Mouse (Mus musculus) heart, adult 2 months (tissue): ENCODE measurements at regions not wholly inside any gene's neighbourhood (a gene's known extent, or its start where the extent isn't known, plus 50 kb on each side); places are given as distances from the start of the nearest gene placed in this dataset.

ENCODE experiments used
- DNase-seq, 2 experiments: peaks; one replicate each; pipeline ENCODE4 v3.0.0; 2021
- H3K27ac ChIP-seq: fragments of 200-600 bp; 2 replicates; pipeline ENCODE4 v1.8.1; 2022
- H3K27me3 ChIP-seq: fragments of 200-500 bp; 2 replicates; pipeline ENCODE4 v1.6.1; 2012; ENCODE audit warnings: mild to moderate bottlenecking, low read length, inconsistent platforms, mixed read lengths; ENCODE audit not compliant: control insufficient read depth, insufficient read depth
- H3K36me3 ChIP-seq: fragments of 200-500 bp; 2 replicates; pipeline ENCODE4 v1.6.1; 2012; ENCODE audit warnings: low read length, inconsistent platforms; ENCODE audit not compliant: control insufficient read depth, insufficient read depth
- H3K4me1 ChIP-seq: fragments of 200-500 bp; 2 replicates; pipeline ENCODE4 v1.6.1; 2011; ENCODE audit warnings: low read length; ENCODE audit not compliant: control insufficient read depth, insufficient read depth
- H3K4me3 ChIP-seq: fragments of 200-600 bp; 2 replicates; pipeline ENCODE4 v1.8.1; 2022
- H3K79me2 ChIP-seq: fragments of 200-500 bp; replicated peaks from 2 replicates; pipeline ENCODE4 v1.6.1; 2012; ENCODE audit warnings: mild to moderate bottlenecking, inconsistent platforms, low read length, moderate library complexity, mixed read lengths; ENCODE audit not compliant: control insufficient read depth, insufficient read depth
- H3K9ac ChIP-seq: fragments of 200-500 bp; 2 replicates; pipeline ENCODE4 v1.6.1; 2012; ENCODE audit warnings: low read depth, mild to moderate bottlenecking, control low read depth, inconsistent platforms, low read length, mixed read lengths
- CTCF ChIP-seq: fragments of 200-600 bp; IDR thresholded peaks from 2 replicates; pipeline ENCODE4 v1.8.1; 2022; ENCODE audit warnings: antibody characterized with exemption, mild to moderate bottlenecking, moderate library complexity
- EP300 ChIP-seq: fragments of 200-500 bp; IDR thresholded peaks from 2 replicates; pipeline ENCODE4 v1.6.1; 2011; ENCODE audit warnings: low read depth, low read length, control low read depth; ENCODE audit not compliant: insufficient read depth
- POLR2A ChIP-seq: fragments of 200-500 bp; IDR thresholded peaks from 2 replicates; pipeline ENCODE4 v1.6.1; 2011; ENCODE audit warnings: mild to moderate bottlenecking, low read depth, low read length, control low read depth; ENCODE audit not compliant: insufficient read depth
- WGBS: fragments of 180-500 bp; shearing (Covaris S2); methylation state at CpG from one replicate; pipeline ENCODE4 v1.1.7; 2018; 5-methylcytosine and 5-hydroxymethylcytosine counted together
- intact Hi-C: fragments of 180-260 bp; cut with DNase I; formaldehyde crosslinking; loops from one replicate; pipeline ENCODE4 v1.15.1; 2025

DNA sequence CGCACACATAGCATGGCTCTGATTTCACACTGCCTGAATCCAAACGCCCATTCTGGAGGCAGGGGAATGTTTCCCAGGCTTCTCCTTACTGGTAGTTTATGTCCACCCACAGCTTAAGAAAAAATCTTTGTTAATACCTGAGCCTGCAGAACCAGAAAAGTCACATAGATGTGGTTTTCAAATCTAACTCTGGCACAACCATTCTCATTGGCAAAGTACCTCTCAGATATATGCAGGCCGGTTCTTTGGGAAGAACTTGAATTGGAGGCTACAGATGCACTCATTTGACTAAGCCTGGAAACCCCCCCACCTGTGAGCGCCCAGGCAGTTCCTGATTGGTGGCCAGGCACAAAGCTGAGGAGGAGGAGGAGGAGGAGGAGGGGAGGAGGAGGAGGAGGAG lies 179.8 kb upstream of the Arid2 start:
- no peaks in the 10 kb centered on the region for H3K36me3 ChIP-seq
- no peak overlapping the region for H3K9ac ChIP-seq
- H3K27ac ChIP-seq, result no peak overlapping the region
- H3K4me3 ChIP-seq, result no peak overlapping the region
- H3K79me2 ChIP-seq, result no peaks in the 10 kb centered on the region
- no peak for DNase-seq
- 78% methylated on average over 4 of the region's 4 CpGs for WGBS
- H3K27me3 ChIP-seq, result no peaks in the 10 kb centered on the region
- peaks cover 6% of the 10 kb centered on the region for H3K4me1 ChIP-seq
- no peak for TF ChIP-seq CTCF
- no peak for TF ChIP-seq POLR2A
- no peak for TF ChIP-seq EP300
- intact Hi-C loops, result no loop called here

DNA sequence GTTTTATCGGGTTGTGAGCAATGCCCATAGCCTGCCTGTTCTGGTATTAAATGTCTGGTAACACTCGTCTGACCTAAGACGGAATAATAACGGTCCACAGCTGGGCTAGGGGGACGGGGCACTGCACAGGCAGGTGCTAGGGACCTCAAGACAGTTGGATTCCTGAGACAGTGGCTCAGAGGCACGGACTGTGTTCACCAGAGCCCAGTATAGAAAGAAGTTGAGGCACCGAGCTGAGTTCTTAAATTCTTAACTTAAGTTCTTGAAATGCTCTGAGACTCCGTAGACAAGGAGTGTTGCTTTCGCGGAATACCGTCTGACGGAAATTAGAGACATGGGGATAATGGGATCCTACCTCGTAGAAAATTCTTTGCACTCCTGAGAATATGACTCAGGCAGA lies 174.2 kb upstream of the Arid2 start:
- Histone ChIP-seq H3K79me2 (no peaks in the 10 kb centered on the region), H3K4me3 (no peak overlapping the region), H3K27me3 (no peaks in the 10 kb centered on the region), H3K9ac (no peak overlapping the region), H3K27ac (no peak overlapping the region), H3K4me1 (no peaks in the 10 kb centered on the region), H3K36me3 (no peaks in the 10 kb centered on the region)
- intact Hi-C loops, result no loop called here
- TF ChIP-seq CTCF, result no peak
- TF ChIP-seq POLR2A, result no peak
- TF ChIP-seq EP300, result no peak
- WGBS, result 92% methylated on average over 13 of the region's 13 CpGs
- DNase-seq, result no peak

DNA sequence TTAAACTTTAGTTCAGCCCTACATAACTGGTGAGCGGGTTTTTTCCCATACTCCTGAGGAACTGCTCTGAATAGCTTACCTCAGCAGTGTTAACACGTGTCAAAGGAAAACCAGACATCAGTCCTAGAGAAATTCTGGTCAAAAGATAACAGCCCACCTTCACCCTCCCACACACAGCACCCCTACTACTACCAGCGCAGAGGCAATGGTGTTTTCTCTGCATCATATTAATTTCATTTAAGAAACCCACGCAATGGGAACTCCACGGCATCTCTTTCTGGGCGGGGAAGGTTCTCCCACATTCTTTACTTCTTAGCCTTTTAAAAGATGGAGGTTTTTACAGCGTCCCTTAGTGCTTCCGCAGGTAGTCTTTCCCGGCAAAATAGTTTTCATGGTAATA lies 172.7 kb upstream of the Arid2 start:
- H3K36me3 ChIP-seq, result no peaks in the 10 kb centered on the region
- no peaks in the 10 kb centered on the region for H3K27me3 ChIP-seq
- H3K9ac ChIP-seq, result no peak overlapping the region
- DNase-seq, result no peak
- H3K79me2 ChIP-seq, result no peaks in the 10 kb centered on the region
- H3K27ac ChIP-seq, result no peak overlapping the region
- WGBS, result 52% methylated on average over 9 of the region's 9 CpGs
- no peak for TF ChIP-seq EP300
- TF ChIP-seq CTCF, result no peak
- TF ChIP-seq POLR2A, result no peak
- H3K4me1 ChIP-seq, result no peaks in the 10 kb centered on the region
- H3K4me3 ChIP-seq, result no peak overlapping the region
- intact Hi-C loops, result no loop called here

DNA sequence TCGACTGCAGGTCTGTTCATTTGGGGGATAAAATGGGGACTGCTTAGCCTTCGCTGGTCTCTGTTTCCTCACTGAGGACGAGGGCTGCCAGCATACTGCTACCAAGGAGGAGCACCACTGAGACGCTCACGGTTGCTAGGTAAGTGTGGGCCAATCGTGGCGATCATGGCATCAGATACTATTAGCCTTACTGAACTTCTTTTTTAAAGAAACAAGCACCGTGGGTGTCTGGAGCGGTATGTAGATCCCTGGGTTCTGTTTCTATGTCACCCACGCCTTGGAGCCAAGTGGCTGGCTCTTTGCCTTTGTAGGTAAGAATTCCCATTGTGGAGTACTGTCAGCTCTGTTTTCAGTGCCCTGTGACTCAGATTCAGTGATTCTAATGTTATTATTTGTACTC lies 172.1 kb upstream of the Arid2 start:
- Histone ChIP-seq H3K36me3 (no peaks in the 10 kb centered on the region), H3K27me3 (no peaks in the 10 kb centered on the region), H3K4me1 (no peaks in the 10 kb centered on the region), H3K4me3 (no peak overlapping the region), H3K9ac (no peak overlapping the region), H3K79me2 (no peaks in the 10 kb centered on the region), H3K27ac (no peak overlapping the region)
- TF ChIP-seq CTCF (no peak), POLR2A (no peak), EP300 (no peak)
- DNase-seq, result no peak
- intact Hi-C loops, result no loop called here
- WGBS, result 43% methylated on average over 10 of the region's 10 CpGs

DNA sequence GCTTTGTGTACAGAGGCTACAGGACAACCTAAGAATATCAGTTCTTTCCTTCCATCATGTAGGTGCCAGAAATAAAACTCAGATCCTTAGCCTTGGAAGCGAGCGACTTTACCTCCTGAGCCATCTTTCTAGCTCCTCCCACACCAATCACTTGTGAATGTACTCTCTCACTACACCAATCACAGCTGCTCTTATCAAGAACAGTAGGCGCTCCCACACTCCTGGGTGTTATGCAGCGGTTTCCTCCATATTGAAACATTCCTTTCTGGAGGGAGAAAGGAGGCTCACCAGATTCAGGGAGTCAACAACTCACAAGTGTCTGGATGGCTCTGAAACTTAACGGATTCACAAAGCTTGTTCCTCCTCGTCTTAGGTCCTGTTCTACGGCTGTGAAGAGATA lies 168.1 kb upstream of the Arid2 start:
- Histone ChIP-seq H3K27ac (no peak overlapping the region), H3K27me3 (no peaks in the 10 kb centered on the region), H3K4me1 (no peaks in the 10 kb centered on the region), H3K4me3 (no peak overlapping the region), H3K36me3 (no peaks in the 10 kb centered on the region), H3K79me2 (no peaks in the 10 kb centered on the region), H3K9ac (no peak overlapping the region)
- TF ChIP-seq POLR2A (no peak), EP300 (no peak), CTCF (no peak)
- DNase-seq, result no peak
- 85% methylated on average over 7 of the region's 7 CpGs for WGBS
- intact Hi-C loops, result no loop called here

GRCm38 (mm10) chr15:96124397-96124796 lies 162.9 kb upstream of the Arid2 start:
- H3K4me1 ChIP-seq, result no peaks in the 10 kb centered on the region
- no peaks in the 10 kb centered on the region for H3K27me3 ChIP-seq
- no peak overlapping the region for H3K27ac ChIP-seq
- H3K36me3 ChIP-seq, result no peaks in the 10 kb centered on the region
- intact Hi-C loops, result no loop called here
- DNase-seq, result no peak
- no peaks in the 10 kb centered on the region for H3K79me2 ChIP-seq
- 65% methylated on average over 6 of the region's 6 CpGs for WGBS
- no peak overlapping the region for H3K4me3 ChIP-seq
- TF ChIP-seq CTCF, result no peak
- no peak for TF ChIP-seq POLR2A
- TF ChIP-seq EP300, result no peak
- no peak overlapping the region for H3K9ac ChIP-seq
